Mouse (Mus musculus): ENCODE measurements around the gene Fndc4.

DNA sequence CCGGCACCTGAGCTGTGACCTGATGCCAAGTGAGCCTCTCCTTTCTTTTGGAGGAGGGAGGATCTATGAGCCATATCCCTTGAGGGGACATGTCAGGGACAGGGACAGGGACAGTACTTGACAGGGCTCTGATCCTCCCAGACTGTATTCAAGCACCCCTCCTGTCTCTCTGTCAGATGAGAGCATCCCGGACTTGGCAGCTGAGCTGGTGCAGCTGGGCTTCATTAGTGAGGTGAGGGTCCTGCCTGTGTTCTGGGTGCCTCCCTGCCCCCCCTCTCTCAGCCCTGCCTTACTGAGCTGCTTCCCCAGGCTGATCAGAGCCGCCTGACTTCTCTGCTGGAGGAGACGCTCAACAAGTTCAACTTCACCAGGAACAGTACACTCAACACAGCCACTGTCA is 45.2 kb downstream of the Fndc4 start:
- TF ChIP-seq MEF2A (IDR thresholded peaks at IDR 0.05; ENCODE audit: extremely low read depth, insufficient replicate concordance, low read depth, low read length, poor library complexity, severe bottlenecking) = no peak
- no peak for TF ChIP-seq EP300 (IDR thresholded peaks at IDR 0.05; ENCODE audit: low read depth in 1 of 2, low read length in 2 of 2)
- TF ChIP-seq CTCF (IDR thresholded peaks at IDR 0.05 in 2 of 3, conservative IDR thresholded peaks at IDR 0.05 in 1 of 3; ENCODE audit: control insufficient read depth in 1 of 3, insufficient read depth in 1 of 3, low read depth in 2 of 3, low read length in 3 of 3, poor library complexity in 1 of 3, severe bottlenecking in 1 of 3) = no peak
- no peak for TF ChIP-seq ZC3H11A (IDR thresholded peaks at IDR 0.05; ENCODE audit: low read depth, low read length)
